Mouse (Mus musculus): ENCODE measurements around the gene Defb10. TPM values are rescaled to one million over a fixed set of nuclear protein-coding genes. Genes with fewer than 3 reads are reported as not detected.

The Defb10 gene
- polyA plus RNA-seq (2017; shearing (Covaris generic)): not detected

DNA sequence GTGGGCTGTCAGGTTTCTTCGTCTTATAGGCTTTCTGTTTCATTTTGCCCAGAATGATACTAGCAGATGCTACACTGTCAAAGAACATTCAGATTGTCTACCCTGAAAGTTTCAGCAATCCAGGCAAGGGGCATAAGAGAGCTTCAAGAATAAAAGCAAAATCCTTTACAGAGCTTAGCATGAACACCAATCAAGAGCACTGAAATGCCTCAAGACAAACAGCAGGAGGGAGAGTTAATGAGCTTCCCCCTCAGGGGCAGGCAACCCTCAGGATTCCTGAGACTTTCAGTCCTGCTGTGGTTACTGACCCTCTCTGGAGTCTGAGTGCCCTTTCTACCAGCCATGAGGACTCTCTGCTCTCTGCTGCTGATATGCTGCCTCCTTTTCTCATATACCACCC, at the start of gene Defb10:
Gene Defb10, plus strand, starts transcription at position 316 of the 400 bp plus-strand sequence.

DNA sequence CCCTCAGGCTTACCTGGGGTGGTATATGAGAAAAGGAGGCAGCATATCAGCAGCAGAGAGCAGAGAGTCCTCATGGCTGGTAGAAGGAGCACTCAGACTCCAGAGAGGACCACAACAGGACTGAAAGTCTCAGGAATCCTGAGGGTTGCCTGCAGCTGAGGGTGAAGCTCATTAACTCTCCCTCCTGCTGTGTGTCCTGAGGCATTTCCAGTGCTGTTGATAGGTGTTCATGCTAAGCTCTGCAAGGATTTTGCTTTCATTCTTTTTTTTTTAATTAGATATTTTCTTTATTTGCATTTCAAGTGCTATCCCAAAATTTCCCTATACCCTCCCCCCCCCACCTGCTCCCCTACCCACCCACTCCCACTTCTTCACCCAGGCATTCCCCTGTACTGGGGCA, 26.6 kb downstream of the Defb10 start, which contains the start of gene Defb9:
Gene Defb9, minus strand, starts transcription at position 101 of the 400 bp plus-strand sequence.

DNA sequence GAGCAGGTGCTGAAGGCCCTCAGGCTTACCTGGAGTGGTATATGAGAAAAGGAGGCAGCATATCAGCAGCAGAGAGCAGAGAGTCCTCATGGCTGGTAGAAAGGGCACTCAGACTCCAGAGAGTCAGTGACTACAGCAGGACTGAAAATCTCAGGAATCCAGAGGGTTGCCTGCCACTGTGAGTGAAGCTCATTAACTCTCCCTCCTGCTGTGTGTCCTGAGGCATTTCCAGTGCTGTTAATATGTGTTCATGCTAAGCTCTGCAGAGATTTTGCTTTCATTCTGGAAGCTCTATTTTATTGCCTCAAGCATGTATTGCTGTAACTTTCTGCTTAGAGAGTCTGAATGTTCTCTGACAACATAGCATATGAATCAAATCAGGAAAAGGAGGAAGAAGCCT, 47.6 kb downstream of the Defb10 start, which contains the start of gene Defb11:
Gene Defb11, minus strand, starts transcription at position 123 of the 400 bp plus-strand sequence.

Other genes starting within 250 kb of the Defb10 start
- gene Defa26, start 240.7 kb upstream of the Defb10 start, polyA plus RNA-seq (2017; shearing (Covaris generic)): not detected
- not detected for gene Defa17, start 203.1 kb upstream of the Defb10 start, polyA plus RNA-seq (2017; shearing (Covaris generic))
- gene Defa34, start 193.1 kb upstream of the Defb10 start, polyA plus RNA-seq (2017; shearing (Covaris generic)): not detected
- gene AY761184, start 155.3 kb upstream of the Defb10 start, polyA plus RNA-seq (2017; shearing (Covaris generic)): not detected
- gene Defa24, start 124.4 kb upstream of the Defb10 start, polyA plus RNA-seq (2017; shearing (Covaris generic)): not detected
- gene Defb50, start 35.4 kb upstream of the Defb10 start, polyA plus RNA-seq (2017; shearing (Covaris generic)): not detected
- under 1 TPM in 1 of 2 experiments, not detected in 1; 0.59 TPM for gene Defb2, start 19.0 kb upstream of the Defb10 start, polyA plus RNA-seq (2017; shearing (Covaris generic))
- not detected for gene Defb9, start 26.5 kb downstream of the Defb10 start, polyA plus RNA-seq (2017; shearing (Covaris generic))
- not detected for gene Defb11, start 47.5 kb downstream of the Defb10 start, polyA plus RNA-seq (2017; shearing (Covaris generic))
- not detected for gene Defb15, start 73.8 kb downstream of the Defb10 start, polyA plus RNA-seq (2017; shearing (Covaris generic))
- gene Defb35, start 79.5 kb downstream of the Defb10 start, polyA plus RNA-seq (2017; shearing (Covaris generic)): 1 to 10 TPM in 1 of 2 experiments, not detected in 1; 3.7 TPM
- not detected for gene Defb13, start 87.9 kb downstream of the Defb10 start, polyA plus RNA-seq (2017; shearing (Covaris generic))
- 1 to 10 TPM in 1 of 2 experiments, under 1 TPM in 1; 0.17 to 1.7 TPM for gene Fam90a1a, start 99.8 kb downstream of the Defb10 start, polyA plus RNA-seq (2017; shearing (Covaris generic))
- gene Ccdc70, start 110.9 kb downstream of the Defb10 start, polyA plus RNA-seq (2017; shearing (Covaris generic)): under 1 TPM in 1 of 2 experiments, not detected in 1; 0.55 TPM
- gene Atp7b, start 201.4 kb downstream of the Defb10 start, polyA plus RNA-seq (2017; shearing (Covaris generic)): under 1 TPM; 0.06 to 0.22 TPM
- gene Alg11, start 201.8 kb downstream of the Defb10 start, polyA plus RNA-seq (2017; shearing (Covaris generic)): 10 to 100 TPM; 10.3 to 11.7 TPM

Measured in inflammation-experienced regulatory T-cells (primary cell).